Comparison of ENCODE assay signal across 8 mouse cellular contexts in the genomic region with DNA sequence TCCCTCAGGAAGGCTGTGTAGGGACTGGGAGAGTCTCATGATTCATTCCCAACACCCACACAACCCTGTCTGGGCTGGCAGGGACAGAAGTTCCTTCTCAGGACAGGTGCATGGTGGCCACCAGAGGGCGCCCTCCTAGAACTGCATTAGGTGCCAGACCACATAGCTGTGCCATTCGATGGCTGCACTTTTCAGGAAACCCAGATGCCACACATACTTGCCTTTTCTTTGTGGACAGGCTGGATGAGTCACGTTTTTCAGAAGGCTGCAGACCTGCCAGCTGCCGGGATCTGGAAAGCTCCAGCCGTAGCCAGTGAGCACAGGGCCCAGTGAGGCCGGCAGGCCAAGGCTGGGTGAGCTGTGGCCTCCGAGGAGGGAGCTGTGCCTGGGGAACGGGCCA.
DNase-seq lines count a peak whose midpoint lies in the region; ATAC-seq and TF ChIP-seq lines count a peak whose summit lies in the region.

No protein-coding gene starts in this region.

- TF ChIP-seq CTCF in kidney, adult 2 months (conservative IDR thresholded peaks at IDR 0.05; ENCODE audit: insufficient read depth, insufficient read length, low read depth, low read length) = peak; percentile 89

- no peak for TF ChIP-seq POLR2A in kidney, adult 2 months (IDR thresholded peaks at IDR 0.05; ENCODE audit: low read depth, low read length)
- TF ChIP-seq POLR2A in myocyte (IDR thresholded peaks at IDR 0.05; ENCODE audit: insufficient read length, low read depth) = no peak

- H3K9ac ChIP-seq in embryonic facial prominence, embryonic 14.5 days (ENCODE audit: low read depth, low read length) = no peak overlapping the region
- no peak overlapping the region for H3K9ac ChIP-seq in limb, embryonic 13.5 days

- no peak overlapping the region for H3K4me2 ChIP-seq in embryonic facial prominence, embryonic 14.5 days (ENCODE audit: low read depth, low read length)
- no peak overlapping the region for H3K4me2 ChIP-seq in limb, embryonic 13.5 days (replicated peaks)
- peak overlapping the region; percentile 36 for H3K4me2 ChIP-seq in myocyte (ENCODE audit: low read depth)

- no peak overlapping the region for H3K27ac ChIP-seq in embryonic facial prominence, embryonic 14.5 days (replicated peaks; ENCODE audit: low read depth, low read length)
- H3K27ac ChIP-seq in kidney, adult 2 months (ENCODE audit: insufficient read depth, low read depth, low read length) = peak overlapping the region; percentile 18; the same call in 1 of the 2 replicates
- H3K27ac ChIP-seq in limb, embryonic 13.5 days = no peak overlapping the region

- no peak overlapping the region for H3K4me3 ChIP-seq in embryonic facial prominence, embryonic 14.5 days (ENCODE audit: low read depth, low read length)
- no peak overlapping the region for H3K4me3 ChIP-seq in kidney, adult 2 months (ENCODE audit: insufficient read depth, low read depth, low read length)
- no peak overlapping the region for H3K4me3 ChIP-seq in limb, embryonic 13.5 days
- H3K4me3 ChIP-seq in myocyte = no peak overlapping the region

- H3ac ChIP-seq in myocyte (ENCODE audit: control insufficient read depth, insufficient read length) = no peak overlapping the region

- peak; percentile 99 for DNase-seq in 3T3-L1 (ENCODE audit: low read depth, low spot score)
- peak; percentile 94 for DNase-seq in adrenal gland, postnatal 25 days
- DNase-seq in embryonic facial prominence, embryonic 14.5 days (ENCODE audit: low spot score) = peak; percentile 83
- DNase-seq in heart, adult 8-10 months (ENCODE audit: low spot score) = peak; percentile 76
- DNase-seq in kidney, adult 2 months = peak; percentile 85
- peak; percentile 73 to 91 for DNase-seq in spleen, postnatal 4 days (ENCODE audit: low spot score in 2 of 2)

- H3K36me3 ChIP-seq in embryonic facial prominence, embryonic 14.5 days (ENCODE audit: control insufficient read depth, insufficient read depth, low read length) = no peaks in the 10 kb centered on the region
- no peaks in the 10 kb centered on the region for H3K36me3 ChIP-seq in kidney, adult 2 months (ENCODE audit: control insufficient read depth, insufficient read depth, low read length)
- no peaks in the 10 kb centered on the region for H3K36me3 ChIP-seq in limb, embryonic 13.5 days
- H3K36me3 ChIP-seq in myocyte (ENCODE audit: control insufficient read depth, insufficient read depth) = no peaks in the 10 kb centered on the region

- H3K9me3 ChIP-seq in embryonic facial prominence, embryonic 14.5 days (ENCODE audit: control insufficient read depth, low read length) = no peaks in the 10 kb centered on the region
- 0 out of 2 replicates have a peak, but pooled peaks cover 2% of the 10 kb centered on the region for H3K9me3 ChIP-seq in limb, embryonic 13.5 days

- H3K27me3 ChIP-seq in embryonic facial prominence, embryonic 14.5 days (replicated peaks; ENCODE audit: control insufficient read depth, insufficient read depth, low read length) = no peaks in the 10 kb centered on the region
- no peaks in the 10 kb centered on the region for H3K27me3 ChIP-seq in kidney, adult 2 months (replicated peaks; ENCODE audit: control insufficient read depth, insufficient read depth, low read length)
- no peaks in the 10 kb centered on the region for H3K27me3 ChIP-seq in limb, embryonic 13.5 days
- no peaks in the 10 kb centered on the region for H3K27me3 ChIP-seq in myocyte (ENCODE audit: control insufficient read depth, insufficient read depth, insufficient read length)

- WGBS in embryonic facial prominence, embryonic 14.5 days = 32% methylated on average over 8 of the region's 8 CpGs
- whole genome bisulfite sequencing in kidney, adult 2 months = 22% methylated on average over 8 of the region's 8 CpGs
- 41% methylated on average over 8 of the region's 8 CpGs for WGBS in limb, embryonic 13.5 days

- H3K79me2 ChIP-seq in myocyte (ENCODE audit: control insufficient read depth, insufficient read depth) = no peaks in the 10 kb centered on the region

- peaks cover 10% of the 10 kb centered on the region for H3K4me1 ChIP-seq in embryonic facial prominence, embryonic 14.5 days (ENCODE audit: control insufficient read depth, insufficient read depth, low read length)
- peaks cover 17% of the 10 kb centered on the region for H3K4me1 ChIP-seq in kidney, adult 2 months (ENCODE audit: control insufficient read depth, insufficient read depth, low read length)
- peaks cover 41% of the 10 kb centered on the region for H3K4me1 ChIP-seq in limb, embryonic 13.5 days

- peak; percentile 70 for ATAC-seq in embryonic facial prominence, embryonic 14.5 days (ENCODE audit: low read depth)
- ATAC-seq in limb, embryonic 13.5 days (ENCODE audit: low FRiP score, low read depth) = 0 out of 2 replicates have a peak, but pooled peaks have one; percentile 12

TF ChIP-seq in myocyte, 11 proteins besides CTCF, POLR2A, EP300 and RAD21:
- TF ChIP-seq POLR2AphosphoS2 (IDR thresholded peaks at IDR 0.05; ENCODE audit: insufficient read length, low read depth) = no peak
- no peak for TF ChIP-seq CEBPB (IDR thresholded peaks at IDR 0.05; ENCODE audit: insufficient read depth, poor library complexity, severe bottlenecking)
- TF ChIP-seq TCF12 (IDR thresholded peaks at IDR 0.05; ENCODE audit: insufficient read depth, poor library complexity, severe bottlenecking) = peak; percentile 63
- no peak for TF ChIP-seq TCF3 (IDR thresholded peaks at IDR 0.05; ENCODE audit: insufficient read length, low read depth)
- TF ChIP-seq MYOG (IDR thresholded peaks at IDR 0.05; ENCODE audit: control insufficient read depth in 1 of 3, insufficient read depth in 1 of 3, insufficient read length in 2 of 3, low read depth in 2 of 3) = peak; percentile 44 to 88 (median 48)
- no peak for TF ChIP-seq MAX (IDR thresholded peaks at IDR 0.05; ENCODE audit: low read depth)
- TF ChIP-seq SRF (IDR thresholded peaks at IDR 0.05; ENCODE audit: control insufficient read depth, insufficient read length, low read depth) = no peak
- no peak for TF ChIP-seq REST (IDR thresholded peaks at IDR 0.05; ENCODE audit: insufficient read depth, insufficient read length)
- peak in 2 of 3 experiments; percentile 72 to 85 for TF ChIP-seq MYOD1 (IDR thresholded peaks at IDR 0.05; ENCODE audit: control insufficient read depth in 1 of 3, insufficient read length in 2 of 3, low read depth in 2 of 3)
- no peak for TF ChIP-seq USF1 (IDR thresholded peaks at IDR 0.05; ENCODE audit: low read depth)
- TF ChIP-seq E2F4 (IDR thresholded peaks at IDR 0.05; ENCODE audit: insufficient read depth) = no peak
